Mouse (Mus musculus) thymus, postnatal 25 days (tissue): ENCODE measurements around the gene Copa.

Experiments
- DNase-seq: peaks from one replicate; pipeline ENCODE4 v3.0.0; 2022

Gene Copa

GRCm38 (mm10) chr1:172147835-172148278 is 65.5 kb downstream of the Copa start, which contains the start of gene Dcaf8:
Gene Dcaf8 (plus strand): TSS chr1:172148084.
- peak; percentile 99 for DNase-seq

DNA sequence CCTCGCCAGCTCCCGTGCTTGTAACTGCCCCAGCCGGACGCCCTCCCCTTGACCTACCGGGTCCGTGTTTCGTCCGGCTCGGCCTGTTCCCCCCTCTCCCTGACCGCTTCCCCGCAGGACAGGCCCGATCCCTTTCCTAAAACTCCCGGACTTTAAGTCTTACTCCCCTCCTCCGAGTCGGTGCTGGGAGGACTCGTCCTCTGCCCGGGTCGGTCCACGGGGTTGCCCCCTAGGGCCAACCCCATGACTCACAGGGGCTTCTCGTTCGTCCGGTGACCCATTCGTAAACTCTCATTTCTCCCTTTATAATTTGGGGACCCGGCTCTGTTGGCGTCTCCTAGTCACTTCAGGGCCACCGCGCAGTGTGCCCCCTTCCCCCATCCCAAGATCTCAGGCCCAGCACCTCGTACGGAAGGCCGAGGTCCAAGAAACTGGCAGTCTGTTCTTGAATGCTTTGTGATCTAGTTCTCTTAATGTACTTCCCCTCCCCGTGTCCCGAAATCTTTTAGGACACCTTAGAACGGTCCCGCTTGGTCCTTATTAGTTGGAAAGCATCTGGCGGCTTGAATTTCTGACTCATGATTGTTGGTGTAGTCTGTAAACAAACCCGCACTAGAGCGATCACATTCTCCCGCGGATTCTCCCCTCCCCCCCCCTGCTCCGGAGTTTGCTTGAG is 66.1 kb downstream of the Copa start:
- peak; percentile 67 for DNase-seq

DNA sequence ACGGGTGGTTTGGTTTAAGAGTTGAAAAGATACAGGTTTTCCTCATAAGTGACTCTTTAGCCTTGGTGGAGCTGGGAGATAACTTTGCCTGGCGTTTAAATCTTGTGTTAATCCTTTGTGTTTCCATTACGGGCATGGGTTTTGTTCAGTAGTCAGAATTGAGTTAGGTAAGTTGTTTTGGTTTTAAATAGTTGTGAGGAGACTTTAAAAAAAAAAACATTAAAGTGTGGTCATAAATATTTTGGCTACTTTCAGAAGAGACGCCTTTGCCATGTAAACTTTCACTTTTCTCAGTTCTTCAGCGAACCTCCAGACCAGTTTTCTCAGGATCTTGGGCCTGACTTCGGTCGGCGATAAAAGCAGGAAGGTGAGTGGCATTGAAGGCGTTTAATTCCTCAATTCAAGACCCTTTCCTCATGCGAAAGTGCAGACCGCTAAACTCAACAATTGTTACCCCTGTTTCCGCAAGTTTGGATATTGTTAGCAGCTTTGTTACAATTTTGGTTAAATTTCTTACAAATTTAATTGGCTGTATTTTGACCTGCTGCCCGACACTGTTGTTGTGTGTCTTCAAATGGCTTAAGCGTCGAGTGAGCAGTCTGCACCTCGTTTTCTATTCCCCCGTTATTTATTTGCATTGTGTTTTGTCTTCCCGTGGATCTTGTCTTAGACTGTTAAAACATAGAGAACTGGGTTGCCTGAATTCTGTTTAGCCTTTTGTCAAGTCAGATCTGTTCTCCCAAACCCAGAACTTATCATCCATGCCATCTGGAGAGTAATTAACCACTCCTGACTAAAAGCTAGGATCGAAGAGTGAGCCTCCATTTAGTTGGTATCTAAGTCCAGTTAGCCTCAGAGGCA is 66.9 kb downstream of the Copa start:
- DNase-seq = peak; percentile 37

- no peak for DNase-seq
These were observed 72.2 kb downstream of the Copa start for GRCm38 (mm10) chr1:172154536-172154935.

- DNase-seq = no peak
These were observed 73.2 kb downstream of the Copa start for GRCm38 (mm10) chr1:172155518-172155917.

DNA sequence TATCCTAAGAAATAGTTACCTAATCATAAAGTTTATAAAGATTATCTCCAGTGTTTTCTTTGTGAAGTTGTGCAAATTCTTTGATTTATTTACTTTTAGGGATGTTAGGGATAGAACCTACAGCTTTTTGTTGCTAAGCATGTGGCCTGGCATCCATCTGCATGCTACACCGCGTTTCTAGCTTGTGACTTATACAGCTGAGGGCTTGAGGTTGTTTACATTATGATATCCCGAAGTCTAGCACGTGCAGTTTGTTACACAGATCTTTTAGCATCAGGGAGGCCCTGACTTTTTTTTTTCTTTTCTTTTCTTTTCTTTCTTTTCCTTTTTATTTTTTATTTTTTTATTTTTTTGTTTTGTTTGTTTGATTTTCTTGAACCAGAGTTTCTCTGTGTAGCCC is 77.6 kb downstream of the Copa start:
- DNase-seq = no peak

- no peak for DNase-seq
These were observed 78.2 kb downstream of the Copa start for GRCm38 (mm10) chr1:172160508-172160907.

DNA sequence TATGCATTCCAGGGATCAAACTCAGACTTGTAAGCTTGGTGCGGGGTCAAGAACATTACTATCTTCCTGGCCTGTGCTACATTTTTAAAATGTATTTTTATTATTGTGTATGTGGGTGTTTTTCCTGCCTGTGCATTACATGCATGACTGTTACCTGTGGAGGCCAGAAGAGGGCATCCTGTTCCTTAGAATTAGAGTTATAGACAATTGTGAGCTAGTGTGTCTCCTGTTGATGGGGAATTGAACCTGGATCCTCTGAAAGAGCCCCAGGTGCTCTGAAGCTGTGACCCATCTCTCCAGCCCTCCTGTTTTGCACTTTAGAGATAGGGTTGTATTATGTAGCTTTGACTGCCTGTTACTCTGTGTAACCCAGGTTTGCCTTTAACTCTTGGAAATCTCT is 79.7 kb downstream of the Copa start:
- DNase-seq = peak; percentile 30

DNA sequence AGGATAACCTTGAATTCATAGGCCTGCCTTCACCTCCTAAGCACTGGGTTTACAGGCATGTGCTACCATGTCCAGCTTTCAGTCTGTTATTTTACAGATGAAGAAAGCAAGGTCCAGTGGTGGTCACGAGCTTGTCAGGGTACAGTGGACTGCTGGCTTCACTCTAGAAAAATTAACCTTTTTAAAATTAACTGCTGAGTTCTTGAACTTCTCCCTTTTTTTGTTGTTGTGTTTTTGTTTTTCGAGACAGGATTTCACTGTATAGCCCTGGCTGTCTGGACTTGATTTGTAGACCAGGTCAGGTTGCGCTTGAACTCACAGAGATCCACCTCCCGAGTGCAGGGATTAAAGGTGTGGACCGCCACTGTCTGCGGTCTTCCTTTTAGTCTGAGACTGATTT is 80.6 kb downstream of the Copa start:
- DNase-seq = no peak

- DNase-seq = no peak
These were observed 85.6 kb downstream of the Copa start for GRCm38 (mm10) chr1:172167911-172168310.

GRCm38 (mm10) chr1:172169809-172170208 is 87.5 kb downstream of the Copa start:
- no peak for DNase-seq
